Mouse (Mus musculus) spleen, adult 2 months (tissue): ENCODE results near the gene Cirbp.

Experiments
- CTCF ChIP-seq: fragments of 200-500 bp; IDR thresholded peaks from 2 replicates; pipeline ENCODE4 v1.5.1; 2011; ENCODE audit warnings: mild to moderate bottlenecking, inconsistent platforms; ENCODE audit not compliant: insufficient read depth, insufficient read length, insufficient replicate concordance; ENCODE audit errors: extremely low read depth
- POLR2A ChIP-seq: fragments of 200-500 bp; IDR thresholded peaks from 2 replicates; pipeline ENCODE4 v1.6.1; 2011; ENCODE audit warnings: low read depth, low read length, inconsistent platforms

DNA sequence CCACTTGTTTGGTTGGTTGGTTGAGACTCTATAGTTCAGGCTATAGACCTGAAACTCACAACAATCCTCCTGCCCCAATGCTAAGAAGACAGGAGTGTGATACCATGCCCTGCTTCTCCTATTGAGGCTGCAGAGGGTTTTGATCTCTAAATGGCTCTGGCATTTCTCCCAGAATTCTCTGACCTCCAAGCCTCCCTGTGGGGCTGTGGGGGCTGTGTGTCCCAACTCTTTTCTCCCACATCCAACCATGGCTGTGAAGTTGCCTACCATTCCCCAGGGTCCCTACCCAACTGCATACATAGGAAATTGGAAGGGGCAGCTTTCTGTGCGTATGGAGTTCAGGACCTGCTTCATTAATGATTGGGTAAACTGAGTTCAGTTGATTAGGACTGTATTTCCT is 30.4 kb downstream of the Cirbp start:
- TF ChIP-seq POLR2A, result no peak
- no peak for TF ChIP-seq CTCF
